Mouse (Mus musculus) forebrain, embryonic 16.5 days (tissue): Measurements from ENCODE around the gene Rarg. TPM values are rescaled to one million over a fixed set of nuclear protein-coding genes. Genes with fewer than 3 reads are reported as not detected.
A peak's percentile ranks its signal among the peaks of the same experiment; 100 is the strongest.

Source experiments
- ATAC-seq: fragments of 200-750 bp; cut with Nextera tagmentation; 2 replicates; pipeline ENCODE4 v1.8.0; 2017; ENCODE audit warnings: mild to moderate bottlenecking, moderate library complexity
- H3K27ac ChIP-seq: fragments of 300-500 bp; sonication (generic); 2 replicates; pipeline ENCODE4 v1.5.1; 2014; ENCODE audit warnings: low read length, control low read depth
- H3K27me3 ChIP-seq: fragments of 300-500 bp; sonication (generic); replicated peaks from 2 replicates; pipeline ENCODE4 v1.6.1; 2014; ENCODE audit warnings: low read length; ENCODE audit not compliant: control insufficient read depth, insufficient read depth
- H3K36me3 ChIP-seq: fragments of 300-500 bp; sonication (generic); 2 replicates; pipeline ENCODE4 v1.6.1; 2014; ENCODE audit not compliant: control insufficient read depth, insufficient read depth
- H3K4me1 ChIP-seq: fragments of 300-500 bp; sonication (generic); replicated peaks from 2 replicates; pipeline ENCODE4 v1.6.1; 2014; ENCODE audit warnings: low read length; ENCODE audit not compliant: control insufficient read depth, insufficient read depth
- H3K4me2 ChIP-seq: fragments of 300-500 bp; sonication (generic); 2 replicates; pipeline ENCODE4 v1.6.1; 2014; ENCODE audit warnings: mild to moderate bottlenecking, low read length, control low read depth
- H3K4me3 ChIP-seq: fragments of 300-500 bp; sonication (generic); replicated peaks from 2 replicates; pipeline ENCODE4 v1.5.1; 2014; ENCODE audit warnings: mild to moderate bottlenecking, low read length, control low read depth
- H3K9ac ChIP-seq: fragments of 300-500 bp; sonication (generic); replicated peaks from 2 replicates; pipeline ENCODE4 v1.6.1; 2014; ENCODE audit warnings: low read depth, low read length, control low read depth
- H3K9me3 ChIP-seq: fragments of 300-500 bp; sonication (generic); 2 replicates; pipeline ENCODE4 v1.6.1; 2016; ENCODE audit warnings: low read length; ENCODE audit not compliant: control insufficient read depth
- WGBS: fragments of 180-500 bp; shearing (Covaris S2); extraction: QIAGEN DNeasy Blood & Tissue Kit; methylation state at CpG from one replicate; pipeline ENCODE4 v1.1.7; 2014; 5-methylcytosine and 5-hydroxymethylcytosine counted together
- polyA plus RNA-seq: library from polyadenylated mRNA; unstranded; fragments of >200 nt; fragmentation: Nextera tagmentation; extraction: Ambion mirVana; gene quantifications from 2 replicates; pipeline ENCODE4 v1.2.1, GENCODE M21; 2015

Gene Rarg
- polyA plus RNA-seq, 1 experiment from 2014 or later = 6.4 TPM

DNA sequence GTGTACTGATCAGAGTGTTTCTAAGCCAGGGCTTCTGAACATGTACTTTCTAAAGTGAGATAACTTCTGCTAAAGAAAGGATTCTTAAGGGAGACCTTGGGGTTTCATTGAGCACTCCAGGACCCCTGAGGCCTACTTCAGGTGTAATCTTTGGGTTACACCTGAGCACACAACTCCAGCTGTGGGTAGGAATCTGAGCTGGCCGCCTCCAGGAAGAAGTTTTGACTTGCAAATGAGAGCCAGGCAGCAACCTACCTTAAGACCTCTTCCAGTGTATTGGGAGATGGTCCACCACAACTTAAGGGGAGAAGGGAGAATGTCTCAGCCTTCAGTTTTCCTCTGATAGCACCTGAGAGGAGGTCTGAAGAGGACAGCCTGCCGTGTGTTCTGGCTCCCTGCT, 43.2 kb downstream of the Rarg start:
- Histone ChIP-seq H3K27me3 (no peaks in the 10 kb centered on the region), H3K9me3 (no peaks in the 10 kb centered on the region), H3K36me3 (peaks cover 35% of the 10 kb centered on the region), H3K4me3 (no peak overlapping the region), H3K27ac (no peak overlapping the region), H3K4me1 (no peaks in the 10 kb centered on the region), H3K9ac (no peak overlapping the region), H3K4me2 (no peak overlapping the region)
- WGBS = 49% methylated on average over 2 of the region's 2 CpGs
- no peak for ATAC-seq

DNA sequence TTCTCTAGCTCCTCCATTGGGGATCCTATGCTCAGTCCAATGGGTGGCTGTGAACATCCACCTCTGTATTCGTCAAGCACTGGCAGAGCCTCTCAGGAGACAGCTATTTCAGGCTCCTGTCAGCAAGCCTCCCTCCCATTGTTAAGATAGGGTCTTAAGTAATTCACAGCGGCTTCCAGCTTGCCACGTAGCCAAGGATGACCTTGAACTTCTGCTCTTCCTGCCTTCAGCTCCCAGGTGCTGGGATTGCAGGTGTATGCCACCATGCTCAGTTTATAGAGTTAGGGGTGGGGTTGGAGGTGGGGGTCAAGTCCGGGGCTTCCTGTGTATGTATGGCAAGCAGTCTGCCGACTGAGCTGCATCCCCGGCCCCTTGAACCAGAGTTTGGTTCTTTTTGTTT, 45.4 kb downstream of the Rarg start:
- no peaks in the 10 kb centered on the region for H3K9me3 ChIP-seq
- ATAC-seq = no peak
- H3K27ac ChIP-seq = no peak overlapping the region
- no peak overlapping the region for H3K9ac ChIP-seq
- no peak overlapping the region for H3K4me2 ChIP-seq
- peaks cover 6% of the 10 kb centered on the region; the same call in 1 of the 2 replicates for H3K4me1 ChIP-seq
- WGBS = 90% methylated on average over 6 of the region's 6 CpGs
- H3K36me3 ChIP-seq = peaks cover 44% of the 10 kb centered on the region
- H3K27me3 ChIP-seq = no peaks in the 10 kb centered on the region
- no peak overlapping the region for H3K4me3 ChIP-seq

DNA sequence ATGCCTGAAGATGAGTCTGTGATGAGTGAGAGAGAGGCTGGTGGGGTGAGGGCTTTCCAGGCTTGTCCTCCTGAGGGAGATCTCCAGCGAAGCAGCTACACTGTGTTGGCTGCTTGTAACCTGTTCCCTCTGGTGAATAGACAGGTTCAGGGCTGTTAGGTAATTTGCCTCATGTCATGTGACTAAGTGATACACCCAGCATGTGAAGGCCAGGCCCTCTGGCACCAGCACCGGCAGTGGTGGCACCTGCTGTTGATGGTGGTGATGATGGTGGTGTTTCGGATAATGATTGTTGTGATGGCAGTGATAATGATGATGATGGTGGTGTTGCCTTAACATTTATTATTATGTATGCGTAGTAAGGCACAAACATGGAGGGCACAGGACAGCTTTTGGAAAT, 46.5 kb downstream of the Rarg start:
- Histone ChIP-seq H3K4me2 (no peak overlapping the region), H3K9ac (no peak overlapping the region), H3K27ac (no peak overlapping the region), H3K4me1 (peaks cover 16% of the 10 kb centered on the region), H3K9me3 (no peaks in the 10 kb centered on the region), H3K4me3 (no peak overlapping the region), H3K36me3 (peaks cover 44% of the 10 kb centered on the region), H3K27me3 (no peaks in the 10 kb centered on the region)
- no peak for ATAC-seq
- WGBS = 89% methylated on average over 4 of the region's 4 CpGs

DNA sequence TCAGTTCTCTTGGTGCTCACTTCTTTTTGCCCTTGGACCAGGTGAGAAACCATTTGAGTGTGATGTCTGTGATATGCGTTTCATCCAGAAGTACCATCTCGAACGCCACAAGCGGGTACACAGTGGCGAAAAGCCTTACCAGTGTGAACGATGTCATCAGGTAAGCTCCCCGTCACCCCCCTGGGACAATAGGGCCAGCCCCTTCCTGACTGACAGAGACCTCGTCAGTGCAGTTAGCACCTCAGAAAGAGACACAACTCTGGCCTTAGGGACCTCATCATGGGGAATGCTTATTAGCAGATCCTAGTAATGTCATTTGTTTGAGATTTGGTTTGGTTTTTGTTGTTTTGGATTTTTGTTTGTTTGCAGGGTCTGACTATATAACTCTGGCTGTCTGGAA, 48.2 kb downstream of the Rarg start:
- peaks cover 31% of the 10 kb centered on the region for H3K4me1 ChIP-seq
- no peak overlapping the region for H3K4me2 ChIP-seq
- WGBS = 88% methylated on average over 8 of the region's 8 CpGs
- H3K4me3 ChIP-seq = no peak overlapping the region
- H3K27ac ChIP-seq = no peak overlapping the region
- H3K9me3 ChIP-seq = no peaks in the 10 kb centered on the region
- H3K9ac ChIP-seq = no peak overlapping the region
- H3K36me3 ChIP-seq = peaks cover 40% of the 10 kb centered on the region
- no peaks in the 10 kb centered on the region for H3K27me3 ChIP-seq
- no peak for ATAC-seq

- no peak overlapping the region for H3K27ac ChIP-seq
- H3K9me3 ChIP-seq = no peaks in the 10 kb centered on the region
- H3K4me2 ChIP-seq = no peak overlapping the region
- 92% methylated on average over 9 of the region's 9 CpGs for WGBS
- H3K27me3 ChIP-seq = no peaks in the 10 kb centered on the region
- no peak for ATAC-seq
- H3K4me3 ChIP-seq = no peak overlapping the region
- peaks cover 30% of the 10 kb centered on the region for H3K36me3 ChIP-seq
- H3K9ac ChIP-seq = no peak overlapping the region
- peaks cover 31% of the 10 kb centered on the region for H3K4me1 ChIP-seq
Observed at GRCm38 (mm10) chr15:102208092-102208561, 49.2 kb downstream of the Rarg start.

GRCm38 (mm10) chr15:102207351-102207750, 50.0 kb downstream of the Rarg start:
- H3K9ac ChIP-seq = no peak overlapping the region
- H3K4me1 ChIP-seq = peaks cover 37% of the 10 kb centered on the region
- ATAC-seq = no peak
- H3K4me3 ChIP-seq = no peak overlapping the region
- H3K36me3 ChIP-seq = peaks cover 23% of the 10 kb centered on the region
- H3K4me2 ChIP-seq = no peak overlapping the region
- 71% methylated on average over 3 of the region's 3 CpGs for WGBS
- no peaks in the 10 kb centered on the region for H3K27me3 ChIP-seq
- H3K27ac ChIP-seq = no peak overlapping the region
- H3K9me3 ChIP-seq = no peaks in the 10 kb centered on the region

GRCm38 (mm10) chr15:102205779-102206178, 51.5 kb downstream of the Rarg start:
- Histone ChIP-seq H3K27ac (peak overlapping the region; percentile 70), H3K9ac (peak overlapping the region; percentile 57), H3K9me3 (no peaks in the 10 kb centered on the region), H3K4me2 (peak overlapping the region; percentile 76), H3K27me3 (no peaks in the 10 kb centered on the region), H3K4me1 (peaks cover 39% of the 10 kb centered on the region), H3K36me3 (peaks cover 19% of the 10 kb centered on the region), H3K4me3 (peak overlapping the region; percentile 63)
- peak; percentile 49 for ATAC-seq
- 12% methylated on average over 8 of the region's 8 CpGs for WGBS

DNA sequence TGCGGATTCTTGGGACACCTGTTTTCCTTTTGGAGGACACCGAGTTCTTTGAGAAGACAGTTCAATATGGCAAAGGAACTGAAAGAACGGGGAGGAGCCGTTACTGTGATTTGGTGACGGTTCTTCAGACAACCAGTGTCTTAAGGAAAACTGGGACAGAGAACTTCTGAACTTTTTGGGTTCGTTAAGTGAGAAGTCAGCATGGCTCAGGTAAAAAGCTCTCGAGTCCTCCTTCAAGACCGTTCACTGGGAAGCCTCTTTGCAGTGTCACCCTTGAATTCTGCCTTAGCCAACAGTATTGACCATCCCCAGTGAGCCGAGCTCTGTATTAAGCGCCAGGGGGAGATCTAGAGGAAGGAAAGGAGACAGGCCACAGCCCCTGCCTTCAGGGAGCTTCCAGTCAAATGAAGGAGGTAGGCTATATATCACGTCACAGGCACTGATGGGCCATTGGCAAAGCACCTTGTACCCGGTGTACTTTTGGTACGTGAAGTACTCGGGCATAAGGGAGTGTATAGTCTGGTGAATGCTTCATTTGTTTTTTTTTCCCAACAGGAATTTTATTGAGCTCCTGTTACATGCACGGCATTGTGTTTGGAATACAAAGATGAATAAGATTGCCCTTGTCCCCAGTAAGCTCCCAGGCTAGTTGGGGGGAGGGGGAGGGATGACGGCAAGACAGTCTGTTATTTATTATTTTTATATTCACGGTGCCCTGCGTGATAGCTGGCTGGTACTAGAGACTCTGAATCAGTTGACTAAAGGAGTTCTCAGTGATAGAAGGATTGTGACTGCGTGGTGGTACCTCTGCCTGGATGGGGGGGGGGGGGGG, 52.4 kb downstream of the Rarg start, which contains the start of gene Csad:
TSS of gene Csad (minus strand) at position 51 of the 832 bp plus-strand sequence.
- WGBS = 38% methylated on average over 19 of the region's 19 CpGs
- H3K4me1 ChIP-seq = peaks cover 39% of the 10 kb centered on the region
- H3K9me3 ChIP-seq = no peaks in the 10 kb centered on the region
- peak within 1 kb of the TSS; percentile 63 for H3K4me3 ChIP-seq
- peak within 1 kb of the TSS; percentile 97 for H3K27ac ChIP-seq
- ATAC-seq = no peak
- peaks cover 13% of the 10 kb centered on the region for H3K36me3 ChIP-seq
- no peaks in the 10 kb centered on the region for H3K27me3 ChIP-seq
- peak within 1 kb of the TSS; percentile 82 for H3K4me2 ChIP-seq
- peak within 1 kb of the TSS; percentile 89 for H3K9ac ChIP-seq

DNA sequence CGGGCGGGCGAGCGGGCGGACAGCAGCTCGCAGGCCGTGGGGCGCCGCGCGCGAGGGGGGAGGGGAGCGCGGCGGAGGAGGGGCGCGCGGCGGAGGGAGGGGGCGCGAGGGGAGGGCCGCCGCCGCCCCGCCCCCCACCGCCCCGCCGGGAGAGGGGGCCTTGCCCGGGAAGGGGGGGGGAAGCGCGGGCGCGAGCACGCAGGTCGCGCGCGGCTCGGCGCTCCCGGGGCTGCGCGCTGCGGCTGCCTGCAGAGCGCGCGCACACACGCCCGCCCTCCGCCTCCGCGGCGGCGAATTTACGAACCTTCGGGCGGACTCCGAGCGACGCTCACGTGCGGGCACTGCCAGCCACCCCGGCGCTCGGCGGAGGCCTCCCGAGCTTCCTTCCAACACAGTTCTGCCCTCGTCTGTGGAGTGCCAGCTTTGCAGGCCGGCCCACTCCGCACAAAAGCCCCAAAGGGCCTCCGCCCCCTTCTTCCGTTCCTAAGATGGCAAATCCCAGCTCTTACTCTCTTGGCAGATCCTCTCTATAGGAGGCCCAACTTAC, 53.4 kb downstream of the Rarg start:
- Histone ChIP-seq H3K27ac (peak overlapping the region; percentile 97), H3K9ac (peak overlapping the region; percentile 89), H3K27me3 (no peaks in the 10 kb centered on the region), H3K4me2 (peak overlapping the region; percentile 82), H3K4me1 (peaks cover 39% of the 10 kb centered on the region), H3K36me3 (peaks cover 8% of the 10 kb centered on the region), H3K4me3 (peak overlapping the region; percentile 63), H3K9me3 (no peaks in the 10 kb centered on the region)
- 0% methylated on average over 21 of the region's 72 CpGs for WGBS
- ATAC-seq = peak; percentile 36
